Mouse (Mus musculus) brain, embryonic 14.5 days (tissue): ENCODE results near the gene Tmem117. TPM values are rescaled to one million over a fixed set of nuclear protein-coding genes. Genes with fewer than 3 reads are reported as not detected.

ENCODE experiments used
- DNase-seq: peaks from one replicate; pipeline ENCODE4 v3.0.0-alpha.2; 2011; ENCODE audit warnings: low read depth
- CTCF ChIP-seq: fragments of 200-500 bp; IDR thresholded peaks from 2 replicates; pipeline ENCODE4 v1.5.1; 2012; ENCODE audit warnings: inconsistent platforms, mild to moderate bottlenecking, moderate library complexity, borderline replicate concordance; ENCODE audit not compliant: insufficient read depth, insufficient read length; ENCODE audit errors: extremely low read depth
- POLR2A ChIP-seq: fragments of 200-500 bp; IDR thresholded peaks from 2 replicates; pipeline ENCODE4 v1.6.1; 2012; ENCODE audit warnings: mild to moderate bottlenecking, inconsistent platforms, borderline replicate concordance; ENCODE audit not compliant: poor library complexity, insufficient read depth, insufficient read length, severe bottlenecking; ENCODE audit errors: extremely low read depth
- polyA plus RNA-seq: library from polyadenylated mRNA; depleted of rRNA; stranded (reverse); fragments of >200 nt; gene quantifications from 2 replicates; pipeline ENCODE4 v1.2.3, GENCODE M21; 2012

Tmem117 gene
- polyA plus RNA-seq, 1 experiment = 2.8 TPM

DNA sequence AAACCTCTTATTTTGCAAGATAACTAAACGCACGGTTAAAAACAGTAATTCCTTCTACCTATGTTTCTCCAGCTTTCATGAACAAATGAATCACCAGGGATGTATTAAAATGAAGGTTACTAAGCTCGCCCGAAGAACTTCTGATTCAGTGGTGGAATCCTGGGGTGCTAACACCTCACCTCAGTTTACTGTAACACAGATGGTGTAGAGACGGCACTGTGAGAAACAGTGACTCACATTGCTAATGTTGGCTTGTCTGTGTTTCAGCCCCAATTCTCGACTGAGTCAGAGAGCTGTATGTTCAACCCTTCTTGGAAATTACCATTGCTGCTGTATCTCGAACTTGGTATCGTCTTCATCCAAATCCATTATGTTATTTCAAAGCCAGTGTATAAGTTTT lies 21.3 kb upstream of the Tmem117 start:
- TF ChIP-seq CTCF (no peak), POLR2A (no peak)
- no peak for DNase-seq

DNA sequence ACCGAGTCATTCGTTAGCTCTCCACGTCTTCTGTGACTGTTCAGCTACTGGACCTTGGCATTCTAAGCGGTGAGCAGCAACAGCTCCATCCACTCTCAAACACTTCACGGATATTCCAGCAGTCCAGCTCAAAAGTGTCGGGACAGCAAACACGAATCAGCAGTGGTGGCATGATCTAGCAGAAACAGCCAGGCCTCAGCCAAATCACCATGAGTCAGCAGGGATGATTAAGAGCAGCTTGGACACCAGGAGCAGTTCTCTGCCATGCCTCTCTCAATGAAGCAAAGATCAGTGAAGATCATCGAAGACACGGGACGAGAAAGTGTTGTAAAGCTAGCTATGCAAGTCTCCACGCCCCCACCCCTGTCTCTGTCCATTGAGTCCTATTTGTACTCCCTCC lies 13.0 kb upstream of the Tmem117 start:
- DNase-seq = no peak
- TF ChIP-seq CTCF = no peak

DNA sequence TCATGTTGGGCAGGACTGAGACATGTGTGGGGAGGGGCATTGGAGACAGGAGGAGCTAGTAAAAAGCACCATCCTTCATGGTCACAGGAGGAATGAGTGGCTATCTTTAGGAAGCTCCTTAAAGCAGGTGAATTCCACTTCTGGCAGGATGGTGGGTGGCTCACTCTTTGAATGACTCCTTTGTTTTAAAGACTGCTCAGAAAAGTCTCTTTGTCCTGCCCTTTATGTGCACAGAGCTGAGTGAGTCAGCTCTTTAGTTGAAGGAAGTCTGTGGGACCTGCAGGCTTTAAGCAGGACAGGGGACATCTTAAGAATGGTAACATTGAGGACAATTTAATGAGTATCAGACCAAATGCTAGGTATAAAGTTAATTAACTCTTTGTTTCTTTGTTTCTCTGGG lies 8.1 kb upstream of the Tmem117 start:
- no peak for DNase-seq
- no peak for TF ChIP-seq POLR2A
- no peak for TF ChIP-seq CTCF

DNA sequence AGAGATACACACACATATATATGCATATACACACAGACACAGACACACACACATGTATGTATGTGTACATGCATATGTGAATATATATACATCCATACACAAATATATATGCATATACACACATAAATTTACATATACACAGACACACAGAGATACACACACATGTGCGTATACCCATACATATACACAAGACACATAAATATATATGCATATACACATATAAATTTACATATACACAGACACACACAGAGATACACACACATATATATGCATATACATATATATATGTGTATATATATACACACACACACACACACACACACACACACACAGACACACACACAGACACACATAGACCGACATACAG lies 586 bp upstream of the Tmem117 start:
- no peak for DNase-seq
- no peak for TF ChIP-seq CTCF
- no peak for TF ChIP-seq POLR2A

DNA sequence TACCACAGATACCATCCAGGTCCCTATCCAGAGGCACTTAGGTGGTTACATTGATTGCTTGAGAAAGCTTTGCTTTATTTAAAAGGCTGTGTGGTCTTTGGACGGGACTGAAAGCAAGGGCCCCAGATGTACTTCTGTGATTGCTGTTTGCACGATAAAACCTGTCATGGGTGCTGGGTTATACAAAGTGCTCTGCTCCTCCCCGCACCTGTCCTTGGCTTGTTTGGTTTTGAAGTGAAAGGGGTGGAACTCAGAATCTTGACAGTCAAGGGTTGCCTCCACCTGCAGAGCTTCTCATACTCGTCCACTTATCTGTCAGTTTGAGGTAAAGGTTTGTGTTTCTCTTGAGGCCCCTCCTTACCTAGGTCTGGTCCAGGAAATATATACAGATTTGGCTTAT lies 1.5 kb downstream of the Tmem117 start:
- DNase-seq = no peak
- TF ChIP-seq POLR2A (no peak), CTCF (no peak)

DNA sequence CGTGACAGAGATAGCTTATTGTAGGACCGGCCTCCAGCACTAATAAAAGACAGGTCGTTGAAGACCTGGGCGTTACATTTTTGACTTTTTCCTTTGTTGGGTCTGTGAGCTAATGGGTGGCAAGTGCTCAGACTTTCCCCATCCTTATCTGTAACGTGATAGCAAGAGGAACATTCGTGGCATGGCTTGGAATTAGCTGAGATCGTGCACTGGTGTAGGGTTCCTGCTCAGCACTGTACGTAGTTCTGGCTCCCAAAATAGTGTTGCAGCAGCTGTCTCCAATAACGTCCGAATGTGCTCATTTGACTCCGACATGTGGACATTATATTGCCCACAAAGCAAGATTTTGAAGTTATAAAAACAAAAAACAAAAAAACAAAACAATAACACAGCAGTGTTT lies 5.5 kb downstream of the Tmem117 start:
- TF ChIP-seq CTCF = no peak
- TF ChIP-seq POLR2A = no peak
- DNase-seq = no peak

DNA sequence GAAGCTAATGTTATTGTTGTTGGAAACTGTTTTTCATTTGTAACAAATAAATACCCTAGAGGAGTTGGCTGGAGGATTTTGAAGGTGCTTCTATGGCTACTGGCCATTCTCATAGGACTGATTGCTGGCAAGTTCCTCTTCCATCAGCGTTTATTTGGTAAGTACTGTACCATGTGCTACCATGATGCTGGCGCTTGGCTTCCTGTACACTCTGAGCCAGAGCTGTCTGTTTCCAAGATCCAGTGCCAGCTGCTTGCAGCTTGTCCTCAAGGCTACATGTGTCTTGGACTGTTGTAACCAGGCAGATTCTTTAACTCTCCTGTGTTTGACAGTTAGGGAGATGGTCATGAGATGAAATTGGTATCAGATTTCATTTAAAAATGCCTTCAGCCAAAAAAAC lies 9.2 kb downstream of the Tmem117 start:
- DNase-seq = no peak
- no peak for TF ChIP-seq CTCF
- no peak for TF ChIP-seq POLR2A

DNA sequence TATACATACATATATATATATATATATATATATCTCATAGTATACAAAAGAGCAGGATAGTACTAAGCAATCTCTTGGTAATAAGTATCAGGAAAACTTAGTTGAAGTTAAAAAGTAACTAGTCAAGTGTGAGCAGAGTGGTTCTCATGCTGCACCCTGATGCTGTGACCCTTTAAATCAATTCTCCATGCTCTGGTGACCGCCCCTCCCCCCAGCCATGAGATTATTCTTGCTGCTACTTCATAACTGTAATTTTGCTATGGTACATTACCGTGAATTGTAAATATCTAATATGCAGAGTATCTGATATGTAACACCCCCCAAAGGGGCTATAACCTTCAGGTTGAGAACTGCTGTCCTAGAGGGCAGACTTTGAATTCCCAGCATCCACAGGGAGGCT lies 10.1 kb downstream of the Tmem117 start:
- no peak for DNase-seq
- TF ChIP-seq CTCF (no peak), POLR2A (no peak)

DNA sequence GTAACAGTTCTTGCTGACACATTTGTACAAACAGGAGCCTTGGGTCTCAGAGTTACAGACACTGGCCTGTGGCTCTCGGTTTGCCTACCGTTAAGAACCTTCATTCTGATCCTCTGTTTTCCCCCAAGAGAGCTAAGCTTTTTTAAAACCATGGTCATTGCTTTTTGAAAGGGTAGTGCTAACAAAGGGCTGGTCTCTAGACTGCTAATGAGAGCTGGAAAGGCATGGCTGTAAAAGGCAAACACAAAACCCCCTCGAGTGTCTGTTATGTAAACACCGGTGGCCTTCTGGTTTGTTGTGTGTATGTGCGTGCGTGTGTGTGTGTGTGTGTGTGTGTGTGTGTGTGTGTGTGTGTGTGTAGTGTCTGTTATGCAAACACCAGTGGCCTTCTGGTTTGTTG lies 17.0 kb downstream of the Tmem117 start:
- DNase-seq = no peak
- TF ChIP-seq POLR2A (no peak), CTCF (no peak)

DNA sequence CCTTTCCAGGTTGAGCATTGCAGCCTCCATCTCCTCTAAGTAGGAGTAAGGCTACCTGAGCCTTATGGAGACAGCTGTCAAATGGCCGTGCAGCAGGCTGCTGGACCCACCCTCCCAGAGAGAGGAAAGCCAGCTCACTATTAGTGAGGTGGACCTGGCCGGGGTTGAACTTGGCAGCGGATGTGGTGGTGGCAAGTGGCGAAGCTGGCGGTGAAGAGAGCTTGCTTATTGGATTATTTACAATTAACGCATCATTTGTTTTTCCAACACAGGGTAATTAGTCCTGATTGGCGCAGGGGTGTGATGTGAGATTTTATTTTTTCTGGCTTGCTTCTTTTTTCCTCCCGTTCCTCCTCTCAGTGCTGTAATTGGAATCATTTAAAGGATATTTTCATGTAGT lies 19.4 kb downstream of the Tmem117 start:
- peak; percentile 68 for DNase-seq
- TF ChIP-seq POLR2A = no peak
- TF ChIP-seq CTCF = no peak

DNA sequence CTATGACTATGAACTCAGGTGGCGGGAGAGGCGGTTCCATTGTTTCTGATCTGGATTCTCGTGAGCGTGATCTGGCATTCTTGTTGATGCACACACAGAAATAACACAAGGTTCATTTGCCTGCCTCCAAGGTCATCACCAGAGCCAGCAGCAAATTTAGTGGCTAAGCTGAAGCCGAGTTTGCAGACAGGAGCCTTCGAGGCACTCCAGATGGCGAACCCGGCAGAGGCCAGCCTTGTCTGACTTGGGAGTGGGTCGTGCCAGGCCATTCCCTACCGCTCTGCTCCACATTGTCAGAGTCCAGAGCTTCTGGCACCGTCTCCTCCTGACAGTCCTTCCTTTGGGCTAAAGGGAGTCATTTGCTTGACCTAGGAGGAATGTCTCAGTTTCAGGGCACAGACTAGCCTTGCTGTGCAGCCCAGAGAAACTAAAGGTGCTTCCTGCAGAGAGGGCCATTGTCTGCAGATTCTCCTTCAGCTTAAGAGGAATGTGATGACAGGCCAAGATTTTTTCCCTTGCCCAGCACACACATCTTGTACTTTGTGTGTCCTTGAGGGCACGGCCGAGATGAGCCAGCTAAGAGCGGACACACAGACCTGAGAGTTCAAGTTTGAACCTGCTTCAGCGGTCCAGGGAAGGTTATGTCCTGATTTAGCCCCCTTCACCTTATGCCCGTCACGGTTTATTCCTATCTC lies 20.2 kb downstream of the Tmem117 start:
- no peak for DNase-seq
- TF ChIP-seq CTCF (no peak), POLR2A (no peak)

DNA sequence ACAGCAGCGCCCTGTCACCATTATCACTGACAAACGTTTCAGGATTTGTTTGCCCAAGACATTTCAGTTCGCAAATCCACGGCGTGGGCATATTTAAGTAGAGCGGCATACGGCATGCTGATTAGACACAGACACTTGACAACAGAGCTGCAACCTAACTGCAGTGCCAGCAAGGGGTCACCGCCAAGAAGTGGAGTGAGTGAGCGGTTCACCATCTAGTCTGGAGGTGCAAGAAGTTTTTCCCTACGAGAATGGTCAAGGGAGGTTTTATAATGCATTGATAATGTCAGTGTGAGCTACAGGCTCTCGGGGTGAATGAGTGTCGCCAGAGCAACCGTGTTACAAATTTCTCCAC lies 20.7 kb downstream of the Tmem117 start:
- DNase-seq = no peak

More for the DNA sequence above, 20.7 kb downstream of the Tmem117 start:
- TF ChIP-seq POLR2A (no peak), CTCF (no peak)
